Mouse (Mus musculus) thymus, adult 2 months (tissue): Measurements from ENCODE around the gene Zfp385b. TPM values are rescaled to one million over a fixed set of nuclear protein-coding genes. Genes with fewer than 3 reads are reported as not detected.

Experiments
- DNase-seq: peaks from one replicate; pipeline ENCODE4 v3.0.0; 2021
- H3K27ac ChIP-seq: fragments of 200-500 bp; 2 replicates; pipeline ENCODE4 v1.5.1; 2012; ENCODE audit warnings: low read length, control low read depth; ENCODE audit not compliant: control insufficient read depth, insufficient read depth
- H3K27me3 ChIP-seq: fragments of 200-500 bp; 2 replicates; pipeline ENCODE4 v1.6.1; 2012; ENCODE audit warnings: mild to moderate bottlenecking, low read length, moderate library complexity, mixed read lengths; ENCODE audit not compliant: control insufficient read depth, insufficient read depth
- H3K36me3 ChIP-seq: fragments of 200-500 bp; 2 replicates; pipeline ENCODE4 v1.6.1; 2012; ENCODE audit warnings: mild to moderate bottlenecking, low read length, moderate library complexity; ENCODE audit not compliant: control insufficient read depth, insufficient read depth
- H3K4me1 ChIP-seq: fragments of 200-500 bp; replicated peaks from 2 replicates; pipeline ENCODE4 v1.6.1; 2012; ENCODE audit warnings: low read length; ENCODE audit not compliant: control insufficient read depth, insufficient read depth
- H3K4me3 ChIP-seq: fragments of 200-500 bp; 2 replicates; pipeline ENCODE4 v1.5.1; 2012; ENCODE audit warnings: mild to moderate bottlenecking, low read length, control low read depth, moderate library complexity; ENCODE audit not compliant: control insufficient read depth, insufficient read depth
- CTCF ChIP-seq: fragments of 200-500 bp; IDR thresholded peaks from 2 replicates; pipeline ENCODE4 v1.5.1; 2012; ENCODE audit warnings: mild to moderate bottlenecking, control low read depth, low read length, moderate library complexity, borderline replicate concordance; ENCODE audit not compliant: control insufficient read depth, poor library complexity, insufficient read depth; ENCODE audit errors: extremely low read depth
- POLR2A ChIP-seq: fragments of 200-500 bp; IDR thresholded peaks from 2 replicates; pipeline ENCODE4 v1.6.1; 2012; ENCODE audit warnings: mild to moderate bottlenecking, low read length, control low read depth, moderate library complexity; ENCODE audit not compliant: control insufficient read depth, poor library complexity, insufficient read depth; ENCODE audit errors: extremely low read depth
- WGBS: fragments of 180-500 bp; shearing (Covaris S2); methylation state at CpG from one replicate; pipeline ENCODE4 v1.1.7; 2018; 5-methylcytosine and 5-hydroxymethylcytosine counted together
- polyA plus RNA-seq: library from polyadenylated mRNA; depleted of rRNA; stranded (reverse); fragments of >200 nt; gene quantifications from 2 replicates; pipeline ENCODE4 v1.2.3, GENCODE M21; 2012

Zfp385b gene
- polyA plus RNA-seq, 1 experiment = 0.84 TPM

DNA sequence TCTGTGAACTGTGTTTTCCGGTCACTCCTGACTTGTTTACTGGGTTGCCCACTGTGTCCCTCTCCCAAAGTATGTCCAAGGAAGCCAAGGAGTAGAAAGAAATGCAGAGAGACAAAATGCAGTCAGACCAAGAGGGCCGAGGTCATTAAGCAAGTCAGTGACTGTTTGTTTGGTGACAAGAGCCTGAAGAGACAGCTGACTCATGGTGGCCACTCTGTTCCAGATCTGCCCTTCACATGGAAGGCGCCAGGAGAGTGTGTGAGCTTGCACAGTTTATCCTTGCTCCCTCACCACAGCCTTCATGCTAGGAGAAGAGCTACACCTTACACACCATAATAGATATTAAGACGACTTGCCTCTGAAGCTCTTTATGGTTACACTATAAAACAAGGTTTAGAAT lies 28.6 kb downstream of the Zfp385b start:
- H3K36me3 ChIP-seq = no peaks in the 10 kb centered on the region
- 78% methylated on average over 4 of the region's 4 CpGs for WGBS
- H3K4me3 ChIP-seq = no peak overlapping the region
- no peaks in the 10 kb centered on the region for H3K27me3 ChIP-seq
- no peak for DNase-seq
- H3K4me1 ChIP-seq = no peaks in the 10 kb centered on the region
- TF ChIP-seq CTCF = no peak
- TF ChIP-seq POLR2A = no peak
- no peak overlapping the region for H3K27ac ChIP-seq

GRCm38 (mm10) chr2:77790295-77790694 lies 29.1 kb downstream of the Zfp385b start:
- H3K4me1 ChIP-seq = no peaks in the 10 kb centered on the region
- WGBS = 59% methylated on average over 9 of the region's 9 CpGs
- no peaks in the 10 kb centered on the region for H3K36me3 ChIP-seq
- H3K27ac ChIP-seq = no peak overlapping the region
- no peak for TF ChIP-seq POLR2A
- no peak for TF ChIP-seq CTCF
- H3K27me3 ChIP-seq = no peaks in the 10 kb centered on the region
- DNase-seq = no peak
- no peak overlapping the region for H3K4me3 ChIP-seq

- DNase-seq = no peak
- Histone ChIP-seq H3K36me3 (no peaks in the 10 kb centered on the region), H3K27ac (no peak overlapping the region), H3K4me3 (no peak overlapping the region), H3K4me1 (no peaks in the 10 kb centered on the region), H3K27me3 (no peaks in the 10 kb centered on the region)
- TF ChIP-seq CTCF (no peak), POLR2A (no peak)
- 93% methylated on average over 7 of the region's 7 CpGs for WGBS
These were observed 38.0 kb downstream of the Zfp385b start for GRCm38 (mm10) chr2:77781390-77781789.

GRCm38 (mm10) chr2:77777781-77778180 lies 41.7 kb downstream of the Zfp385b start:
- Histone ChIP-seq H3K27ac (no peak overlapping the region), H3K4me1 (no peaks in the 10 kb centered on the region), H3K36me3 (no peaks in the 10 kb centered on the region), H3K27me3 (no peaks in the 10 kb centered on the region), H3K4me3 (no peak overlapping the region)
- WGBS = 71% methylated on average over 6 of the region's 6 CpGs
- DNase-seq = no peak
- TF ChIP-seq CTCF (no peak), POLR2A (no peak)

GRCm38 (mm10) chr2:77777047-77777686 lies 42.3 kb downstream of the Zfp385b start:
- DNase-seq = no peak
- Histone ChIP-seq H3K36me3 (no peaks in the 10 kb centered on the region), H3K27ac (no peak overlapping the region), H3K27me3 (no peaks in the 10 kb centered on the region), H3K4me3 (no peak overlapping the region), H3K4me1 (no peaks in the 10 kb centered on the region)
- TF ChIP-seq POLR2A (no peak), CTCF (no peak)
- WGBS = 91% methylated on average over 10 of the region's 10 CpGs

- no peaks in the 10 kb centered on the region for H3K27me3 ChIP-seq
- no peak for TF ChIP-seq POLR2A
- no peak for TF ChIP-seq CTCF
- no peaks in the 10 kb centered on the region for H3K36me3 ChIP-seq
- no peak overlapping the region for H3K4me3 ChIP-seq
- no peak for DNase-seq
- 91% methylated on average over 15 of the region's 15 CpGs for WGBS
- no peak overlapping the region for H3K27ac ChIP-seq
- no peaks in the 10 kb centered on the region for H3K4me1 ChIP-seq
These were observed 44.1 kb downstream of the Zfp385b start for GRCm38 (mm10) chr2:77775247-77775880.
